Mouse (Mus musculus): ENCODE measurements around the gene Tmc8.

DNA sequence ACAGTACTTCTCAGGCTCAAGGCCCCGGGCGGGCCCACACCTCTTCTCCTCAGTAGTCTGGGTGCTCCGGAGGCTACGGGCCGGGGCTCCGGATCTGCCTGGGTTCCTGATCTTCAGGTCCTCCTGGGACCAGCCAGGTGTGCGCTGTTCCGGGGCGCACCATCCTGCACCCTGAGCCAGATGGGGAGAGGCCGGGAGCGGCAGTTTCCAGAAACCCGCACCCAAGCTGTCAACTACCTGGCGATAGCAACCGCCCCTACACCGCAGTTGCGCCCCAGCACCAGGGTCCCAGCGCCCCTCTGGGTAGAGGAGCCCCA, 1.7 kb upstream of the Tmc8 start:
- no peak for TF ChIP-seq CTCF (IDR thresholded peaks at IDR 0.05; ENCODE audit: low read depth)
- TF ChIP-seq EP300 (optimal IDR thresholded peaks at IDR 0.05): no peak
